Mouse (Mus musculus): ENCODE data around the gene Zfp365.
A peak's percentile ranks its signal among the peaks of the same experiment; 100 is the strongest.

Zfp365 gene

GRCm38 (mm10) chr10:67903387-67903786 is 9.1 kb downstream of the Zfp365 start:
- peak; percentile 72 for DNase-seq (ENCODE audit: low spot score)

- no peak for DNase-seq (ENCODE audit: low spot score)
Observed at GRCm38 (mm10) chr10:67901179-67901578, 11.3 kb downstream of the Zfp365 start.

GRCm38 (mm10) chr10:67898949-67899675 is 13.3 kb downstream of the Zfp365 start:
- no peak for DNase-seq (ENCODE audit: low spot score)

- no peak for DNase-seq (ENCODE audit: low spot score)
Observed at GRCm38 (mm10) chr10:67898355-67898935, 14.0 kb downstream of the Zfp365 start.

- no peak for DNase-seq (ENCODE audit: low spot score)
Observed at GRCm38 (mm10) chr10:67897281-67897680, 15.2 kb downstream of the Zfp365 start.

- no peak for DNase-seq (ENCODE audit: low spot score)
Observed at GRCm38 (mm10) chr10:67894683-67895082, 17.8 kb downstream of the Zfp365 start.

- no peak for DNase-seq (ENCODE audit: low spot score)
Observed at GRCm38 (mm10) chr10:67894059-67894458, 18.4 kb downstream of the Zfp365 start.

GRCm38 (mm10) chr10:67893226-67893625 is 19.2 kb downstream of the Zfp365 start:
- no peak for DNase-seq (ENCODE audit: low spot score)

GRCm38 (mm10) chr10:67891126-67891525 is 21.3 kb downstream of the Zfp365 start:
- DNase-seq (ENCODE audit: low spot score) = no peak

GRCm38 (mm10) chr10:67887971-67888370 is 24.5 kb downstream of the Zfp365 start:
- no peak for DNase-seq (ENCODE audit: low spot score)

GRCm38 (mm10) chr10:67880692-67881091 is 31.8 kb downstream of the Zfp365 start:
- DNase-seq (ENCODE audit: low spot score) = no peak

GRCm38 (mm10) chr10:67871811-67872210 is 40.7 kb downstream of the Zfp365 start:
- DNase-seq (ENCODE audit: low spot score) = peak; percentile 53

GRCm38 (mm10) chr10:67868234-67868633 is 44.2 kb downstream of the Zfp365 start:
- no peak for DNase-seq (ENCODE audit: low spot score)

- DNase-seq (ENCODE audit: low spot score) = no peak
Observed at GRCm38 (mm10) chr10:67865841-67866240, 46.6 kb downstream of the Zfp365 start.

GRCm38 (mm10) chr10:67865063-67865462 is 47.4 kb downstream of the Zfp365 start:
- peak; percentile 49 for DNase-seq (ENCODE audit: low spot score)

GRCm38 (mm10) chr10:67862331-67862730 is 50.1 kb downstream of the Zfp365 start:
- DNase-seq (ENCODE audit: low spot score) = no peak

GRCm38 (mm10) chr10:67858878-67859277 is 53.6 kb downstream of the Zfp365 start:
- DNase-seq (ENCODE audit: low spot score) = peak; percentile 64

GRCm38 (mm10) chr10:67857561-67857906 is 54.9 kb downstream of the Zfp365 start:
- DNase-seq (ENCODE audit: low spot score) = no peak

- DNase-seq (ENCODE audit: low spot score) = no peak
Observed at GRCm38 (mm10) chr10:67856791-67857560, 55.5 kb downstream of the Zfp365 start.

- no peak for DNase-seq (ENCODE audit: low spot score)
Observed at GRCm38 (mm10) chr10:67855760-67856159, 56.7 kb downstream of the Zfp365 start.

GRCm38 (mm10) chr10:67852411-67852810 is 60.1 kb downstream of the Zfp365 start:
- DNase-seq (ENCODE audit: low spot score) = no peak

- DNase-seq (ENCODE audit: low spot score) = no peak
Observed at GRCm38 (mm10) chr10:67851079-67851478, 61.4 kb downstream of the Zfp365 start.

- no peak for DNase-seq (ENCODE audit: low spot score)
Observed at GRCm38 (mm10) chr10:67846016-67846650, 66.3 kb downstream of the Zfp365 start.
